In genomic region chr2:113828086-113828942, GRCm38 (mm10) we compare ENCODE assay signal across 7 mouse cellular contexts. TPM values are rescaled to one million over a fixed set of nuclear protein-coding genes. Genes with fewer than 3 reads are reported as not detected.
DNase-seq lines count a peak whose midpoint lies in the region; ATAC-seq and TF ChIP-seq lines count a peak whose summit lies in the region.

No protein-coding gene starts in this region.

- peak overlapping the region; percentile 49 for H3K4me3 ChIP-seq in lung, adult 2 months (replicated peaks; ENCODE audit: extremely low read depth, low read depth, low read length)
- H3K4me3 ChIP-seq in forebrain, embryonic 11.5 days (ENCODE audit: low read depth, low read length), result peak overlapping the region; percentile 49
- peak overlapping the region; percentile 33 for H3K4me3 ChIP-seq in intestine, embryonic 16.5 days (ENCODE audit: low read length)
- H3K4me3 ChIP-seq in small intestine, adult 2 months (ENCODE audit: low read depth, low read length), result peak overlapping the region; percentile 37

- ATAC-seq in forebrain, embryonic 11.5 days (replicated peaks; ENCODE audit: low FRiP score), result peak; percentile 92
- no peak for ATAC-seq in intestine, embryonic 16.5 days

- peaks cover 4% of the 10 kb centered on the region for H3K4me1 ChIP-seq in lung, adult 2 months (ENCODE audit: control insufficient read depth, insufficient read depth, low read length)
- H3K4me1 ChIP-seq in forebrain, embryonic 11.5 days (replicated peaks; ENCODE audit: control insufficient read depth, insufficient read depth, low read length), result peaks cover 3% of the 10 kb centered on the region; the same call in 1 of the 2 replicates
- peaks cover 4% of the 10 kb centered on the region for H3K4me1 ChIP-seq in intestine, embryonic 16.5 days (ENCODE audit: control insufficient read depth, insufficient read depth, low read length)
- peaks cover 4% of the 10 kb centered on the region for H3K4me1 ChIP-seq in small intestine, adult 2 months (ENCODE audit: control insufficient read depth, insufficient read depth, insufficient read length, low read length)

- no peaks in the 10 kb centered on the region for H3K9me3 ChIP-seq in forebrain, embryonic 11.5 days (ENCODE audit: control insufficient read depth, low read length)
- no peaks in the 10 kb centered on the region for H3K9me3 ChIP-seq in intestine, embryonic 16.5 days (ENCODE audit: control insufficient read depth, low read length)

- 33% methylated on average over 17 of the region's 17 CpGs for WGBS in lung, adult 2 months
- 14% methylated on average over 17 of the region's 17 CpGs for WGBS in forebrain, embryonic 11.5 days
- 26% methylated on average over 17 of the region's 17 CpGs for WGBS in intestine, embryonic 16.5 days
- WGBS in small intestine, adult 2 months, result 35% methylated on average over 17 of the region's 17 CpGs

- no peak for TF ChIP-seq POLR2A in lung, adult 2 months (IDR thresholded peaks at IDR 0.05; ENCODE audit: borderline replicate concordance, extremely low read depth, low read depth, low read length)
- TF ChIP-seq POLR2A in small intestine, adult 2 months (IDR thresholded peaks at IDR 0.05; ENCODE audit: low read depth, low read length), result no peak

- DNase-seq in lung, adult 2 months, result no peak
- no peak for DNase-seq in lung, postnatal 10 days
- DNase-seq in forebrain, embryonic 11.5 days (ENCODE audit: low spot score), result no peak
- DNase-seq in right cerebral cortex, postnatal 4 days, result no peak
- no peak for DNase-seq in ovary, postnatal 14 days (ENCODE audit: low spot score)

- TF ChIP-seq CTCF in lung, adult 2 months (IDR thresholded peaks at IDR 0.05; ENCODE audit: insufficient read depth, low read length), result no peak
- no peak for TF ChIP-seq CTCF in small intestine, adult 2 months (IDR thresholded peaks at IDR 0.05; ENCODE audit: extremely low read depth, insufficient read length, insufficient replicate concordance, low read depth, low read length)

- H3K4me2 ChIP-seq in forebrain, embryonic 11.5 days (ENCODE audit: low read depth, low read length, severe bottlenecking), result peak overlapping the region; percentile 73
- H3K4me2 ChIP-seq in intestine, embryonic 16.5 days (ENCODE audit: low read depth, low read length), result peak overlapping the region; percentile 49

- peaks cover 2% of the 10 kb centered on the region; the same call in 1 of the 2 replicates for H3K36me3 ChIP-seq in forebrain, embryonic 11.5 days (ENCODE audit: control insufficient read depth, insufficient read depth, low read length)
- peaks cover 6% of the 10 kb centered on the region for H3K36me3 ChIP-seq in intestine, embryonic 16.5 days (ENCODE audit: control insufficient read depth, insufficient read depth, low read length)
- H3K36me3 ChIP-seq in small intestine, adult 2 months (ENCODE audit: control insufficient read depth, insufficient read depth, low read length), result peaks cover 10% of the 10 kb centered on the region

- H3K9ac ChIP-seq in forebrain, embryonic 11.5 days (ENCODE audit: low read length), result peak overlapping the region; percentile 78
- peak overlapping the region; percentile 13; the same call in 1 of the 2 replicates for H3K9ac ChIP-seq in intestine, embryonic 16.5 days (ENCODE audit: low read depth, low read length)

- no peaks in the 10 kb centered on the region for H3K27me3 ChIP-seq in forebrain, embryonic 11.5 days (ENCODE audit: control insufficient read depth, insufficient read depth, low read length)
- no peaks in the 10 kb centered on the region for H3K27me3 ChIP-seq in intestine, embryonic 16.5 days (replicated peaks; ENCODE audit: control insufficient read depth, insufficient read depth, low read length)
- H3K27me3 ChIP-seq in small intestine, adult 2 months (ENCODE audit: control insufficient read depth, insufficient read depth, low read length), result no peaks in the 10 kb centered on the region

- peak overlapping the region; percentile 87 for H3K27ac ChIP-seq in forebrain, embryonic 11.5 days (ENCODE audit: low read depth, low read length)
- no peak overlapping the region for H3K27ac ChIP-seq in intestine, embryonic 16.5 days (ENCODE audit: low read length)
- no peak overlapping the region for H3K27ac ChIP-seq in small intestine, adult 2 months (ENCODE audit: insufficient read depth, low read depth, low read length)

RNA-seq across cellular contexts. Expression of gene Scg5, which starts 0.6 kb away (rescaled TPM):
- polyA plus RNA-seq in lung, adult 2 months (2012; rRNA removed), result 0.49 and 0.57 TPM in 2 replicates
- 36.0 and 37.3 TPM in 2 replicates for polyA plus RNA-seq in forebrain, embryonic 11.5 days (2014; fragmentation: Nextera tagmentation; extraction: Ambion mirVana)
- 10.6 and 10.8 TPM in 2 replicates for polyA plus RNA-seq in intestine, embryonic 16.5 days (2015; fragmentation: Nextera tagmentation; extraction: Ambion mirVana)
- polyA plus RNA-seq in small intestine, adult 2 months (2012; rRNA removed), result 0.79 and 0.90 TPM in 2 replicates

RNA-seq across cellular contexts. Expression of gene Arhgap11a, which starts 20.1 kb away (rescaled TPM):
- polyA plus RNA-seq in lung, adult 2 months (2012; rRNA removed), result 0.60 and 1.2 TPM in 2 replicates
- polyA plus RNA-seq in forebrain, embryonic 11.5 days (2014; fragmentation: Nextera tagmentation; extraction: Ambion mirVana), result 7.3 and 8.0 TPM in 2 replicates
- polyA plus RNA-seq in intestine, embryonic 16.5 days (2015; fragmentation: Nextera tagmentation; extraction: Ambion mirVana), result 17.9 and 18.1 TPM in 2 replicates
- 0.74 and 2.7 TPM in 2 replicates for polyA plus RNA-seq in small intestine, adult 2 months (2012; rRNA removed)
